15 mouse cellular contexts compared by ENCODE assay signal in the genomic region with DNA sequence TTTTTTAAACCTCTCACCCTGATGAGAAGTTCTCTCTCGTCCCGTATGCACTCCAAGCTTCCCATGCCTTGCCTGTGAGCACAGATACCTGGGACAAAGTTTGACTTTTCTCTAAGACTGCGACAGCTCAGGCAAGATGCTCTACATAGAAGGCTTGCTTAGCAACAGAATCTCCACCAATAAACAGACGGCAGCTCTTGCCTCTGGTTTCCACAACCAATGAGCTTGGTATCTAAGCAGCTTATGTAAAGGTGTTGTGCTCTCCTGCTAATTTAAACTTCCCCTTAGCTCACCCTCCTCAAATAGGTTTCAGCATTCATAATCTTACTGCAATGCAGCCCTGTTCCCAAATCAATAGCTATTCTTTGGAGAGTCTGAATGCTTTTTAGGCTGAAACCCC. TPM values are rescaled to one million over a fixed set of nuclear protein-coding genes. Genes with fewer than 3 reads are reported as not detected.
A peak's percentile ranks its signal among the peaks of the same experiment; 100 is the strongest.
DNase-seq lines count a peak whose midpoint lies in the region.
"Had no signal": no experiment of that assay in that cellular context is flagged by ENCODE, and none has a peak within 500 bp of the region (broad histone marks: within the 10 kb centered on the region; RNA-seq: fewer than 3 reads in every experiment).

No protein-coding gene starts in this region.

- intact Hi-C loops in left cerebral cortex, postnatal 14 days (cut with DNase I) = loop anchor here (5.0 kb wide), 1 partner anchor 36 kb away; no protein-coding TSS in a partner anchor

- DNase-seq in layer of hippocampus, adult 8-10 months (ENCODE audit: low spot score in 2 of 2) = peak; percentile 16 to 33
- no peak for DNase-seq in layer of hippocampus, postnatal 14 days (ENCODE audit: low spot score in 2 of 2)
- peak; percentile 62 to 90 for DNase-seq in right cerebral cortex, postnatal 10 days (ENCODE audit: low spot score in 2 of 2)
- DNase-seq in right cerebral cortex, postnatal 14 days = no peak
- DNase-seq in left cerebral cortex, postnatal 14 days (ENCODE audit: low spot score in 2 of 2) = peak; percentile 67 to 91
- DNase-seq in heart, adult 18-20 months = no peak
- no peak for DNase-seq in adrenal gland, postnatal 14 days
- DNase-seq: adrenal gland, postnatal 36 days; cerebellum, adult 11 months; cerebellum, postnatal 10 days; heart, postnatal 36 days; kidney, adult 2 months; liver, postnatal 0 days had no signal

RNA-seq across cellular contexts. Expression of a gene that starts 26.1 kb away (rescaled TPM):
- total RNA-seq in layer of hippocampus, adult 8-10 months (2022) = under 1 TPM; 0.23 to 0.62 (median 0.43) TPM
- total RNA-seq in layer of hippocampus, postnatal 14 days (2021) = under 1 TPM in 1 of 2 experiments, not detected in 1; 0.29 TPM
- total RNA-seq in left cerebral cortex, postnatal 14 days (2021) = under 1 TPM; 0.19 to 0.20 TPM
- total RNA-seq in heart, adult 18-20 months (2021) = 1 to 10 TPM; 1.2 to 6.4 TPM
- total RNA-seq in adrenal gland, postnatal 14 days (2021) = 1.1 and 10.7 TPM in 2 replicates
- total RNA-seq: ES-E14; gastrocnemius, postnatal 4 days had no signal

RNA-seq across cellular contexts. Expression of a gene that starts 44.2 kb away (rescaled TPM):
- total RNA-seq in layer of hippocampus, adult 8-10 months (2022) = 1 to 10 TPM in 2 of 4 experiments, under 1 TPM in 2; 0.87 to 2.1 (median 1.1) TPM
- total RNA-seq in layer of hippocampus, postnatal 14 days (2021) = under 1 TPM; 0.16 to 0.60 TPM
- under 1 TPM; 0.21 to 0.29 TPM for total RNA-seq in left cerebral cortex, postnatal 14 days (2021)
- under 1 TPM; 0.28 to 0.37 TPM for total RNA-seq in heart, adult 18-20 months (2021)
- 13.7 and 14.3 TPM in 2 replicates for total RNA-seq in adrenal gland, postnatal 14 days (2021)
- total RNA-seq: gastrocnemius, postnatal 4 days had no signal

Comparison
In these comparisons a context has a peak if more than half of its experiments do, and no peak if none do; other contexts are left out.
1. DNase-seq: peak in layer of hippocampus, adult 8-10 months (2 of 2), right cerebral cortex, postnatal 10 days (2 of 2) and left cerebral cortex, postnatal 14 days (2 of 2); none in layer of hippocampus, postnatal 14 days (0 of 2), right cerebral cortex, postnatal 14 days (single experiment), heart, adult 18-20 months (0 of 2) and adrenal gland, postnatal 14 days (single experiment).